Mouse (Mus musculus) limb, embryonic 14.5 days (tissue): ENCODE measurements around the gene Trmo. TPM values are rescaled to one million over a fixed set of nuclear protein-coding genes. Genes with fewer than 3 reads are reported as not detected.

Experiments used
- ATAC-seq: fragments of 200-750 bp; cut with Nextera tagmentation; 2 replicates; pipeline ENCODE4 v1.8.0; 2017; ENCODE audit warnings: low read depth, moderate number of reproducible peaks, moderate TSS enrichment; ENCODE audit not compliant: low FRiP score
- DNase-seq: peaks from one replicate; pipeline ENCODE4 v3.0.0-alpha.2; 2015; ENCODE audit warnings: low spot score
- H3K27ac ChIP-seq: fragments of 300-500 bp; sonication (generic); replicated peaks from 2 replicates; pipeline ENCODE4 v1.5.1; 2014; ENCODE audit warnings: low read depth, mild to moderate bottlenecking, low read length, moderate library complexity, mixed read lengths
- H3K27me3 ChIP-seq: fragments of 300-500 bp; sonication (generic); 2 replicates; pipeline ENCODE4 v1.6.1; 2014; ENCODE audit warnings: low read length, mixed read lengths; ENCODE audit not compliant: control insufficient read depth, insufficient read depth
- H3K36me3 ChIP-seq: fragments of 300-500 bp; sonication (generic); 2 replicates; pipeline ENCODE4 v1.6.1; 2014; ENCODE audit warnings: mild to moderate bottlenecking, low read length, moderate library complexity, mixed read lengths; ENCODE audit not compliant: control insufficient read depth, insufficient read depth
- H3K4me1 ChIP-seq: fragments of 300-500 bp; sonication (generic); 2 replicates; pipeline ENCODE4 v1.6.1; 2014; ENCODE audit warnings: antibody characterized with exemption, low read length, mixed read lengths; ENCODE audit not compliant: control insufficient read depth, insufficient read depth
- H3K4me2 ChIP-seq: fragments of 300-500 bp; sonication (generic); replicated peaks from 2 replicates; pipeline ENCODE4 v1.6.1; 2014; ENCODE audit warnings: low read depth, mild to moderate bottlenecking, low read length, moderate library complexity; ENCODE audit not compliant: severe bottlenecking
- H3K4me3 ChIP-seq: fragments of 300-500 bp; sonication (generic); replicated peaks from 2 replicates; pipeline ENCODE4 v1.5.1; 2014; ENCODE audit warnings: low read length
- H3K9ac ChIP-seq: fragments of 300-500 bp; sonication (generic); 2 replicates; pipeline ENCODE4 v1.6.1; 2014; ENCODE audit warnings: mild to moderate bottlenecking, low read depth, low read length, moderate library complexity; ENCODE audit not compliant: severe bottlenecking
- H3K9me3 ChIP-seq: fragments of 300-500 bp; sonication (generic); 2 replicates; pipeline ENCODE4 v1.6.1; 2016; ENCODE audit warnings: low read length; ENCODE audit not compliant: control insufficient read depth
- POLR2A ChIP-seq: fragments of 200-500 bp; IDR thresholded peaks from 2 replicates; pipeline ENCODE4 v1.8.0; 2012; ENCODE audit warnings: inconsistent platforms, mild to moderate bottlenecking, moderate library complexity, borderline replicate concordance; ENCODE audit not compliant: insufficient read depth, insufficient read length; ENCODE audit errors: extremely low read depth
- WGBS: fragments of 180-500 bp; shearing (Covaris S2); extraction: QIAGEN DNeasy Blood & Tissue Kit; methylation state at CpG from one replicate; pipeline ENCODE4 v1.1.7; 2014; 5-methylcytosine and 5-hydroxymethylcytosine counted together
- polyA plus RNA-seq, 2 experiments: library from polyadenylated mRNA; depleted of rRNA in 1 of 2; stranded (reverse) in 1 of 2; unstranded in 1 of 2; fragments of >200 nt; fragmentation: Nextera tagmentation in 1 of 2; extraction: Ambion mirVana in 1 of 2; gene quantifications; 2 replicates each; pipeline versions ENCODE4 v1.2.1 to v1.2.3; 2012 to 2014

Trmo gene
- polyA plus RNA-seq, 2 experiments = 7.8 to 9.2 TPM

GRCm38 (mm10) chr4:46417491-46417890 is 28.3 kb upstream of the Trmo start:
- DNase-seq = no peak
- TF ChIP-seq POLR2A = no peak
- whole genome bisulfite sequencing = 64% methylated on average over 3 of the region's 3 CpGs
- no peak for ATAC-seq
- no peak overlapping the region for H3K9ac ChIP-seq
- no peak overlapping the region for H3K27ac ChIP-seq
- no peaks in the 10 kb centered on the region for H3K27me3 ChIP-seq
- H3K36me3 ChIP-seq = no peaks in the 10 kb centered on the region
- no peaks in the 10 kb centered on the region for H3K4me1 ChIP-seq
- H3K4me2 ChIP-seq = no peak overlapping the region
- no peaks in the 10 kb centered on the region for H3K9me3 ChIP-seq
- H3K4me3 ChIP-seq = no peak overlapping the region

- DNase-seq (no peak), ATAC-seq (no peak)
- 74% methylated on average over 7 of the region's 7 CpGs for WGBS
- Histone ChIP-seq H3K27ac (no peak within 1 kb of the TSS), H3K27me3 (no peaks in the 10 kb centered on the region), H3K4me3 (no peak within 1 kb of the TSS), H3K4me2 (no peak within 1 kb of the TSS), H3K9me3 (no peaks in the 10 kb centered on the region), H3K36me3 (no peaks in the 10 kb centered on the region), H3K9ac (no peak within 1 kb of the TSS), H3K4me1 (no peaks in the 10 kb centered on the region)
- no peak for TF ChIP-seq POLR2A
These were observed 24.2 kb upstream of the Trmo start, which contains the start of gene Hemgn for GRCm38 (mm10) chr4:46413406-46413805. Hemgn (minus strand) TSS chr4:46413506.

- Histone ChIP-seq H3K4me3 (no peak overlapping the region), H3K4me2 (no peak overlapping the region), H3K36me3 (no peaks in the 10 kb centered on the region), H3K9me3 (no peaks in the 10 kb centered on the region), H3K4me1 (no peaks in the 10 kb centered on the region), H3K9ac (no peak overlapping the region), H3K27me3 (no peaks in the 10 kb centered on the region), H3K27ac (no peak overlapping the region)
- WGBS = 57% methylated on average over 1 of the region's 1 CpGs
- ATAC-seq = no peak
- DNase-seq = no peak
- TF ChIP-seq POLR2A = no peak
These were observed 22.9 kb upstream of the Trmo start for GRCm38 (mm10) chr4:46412113-46412512.

- no peaks in the 10 kb centered on the region for H3K9me3 ChIP-seq
- H3K27ac ChIP-seq = no peak overlapping the region
- H3K9ac ChIP-seq = no peak overlapping the region
- DNase-seq = no peak
- H3K27me3 ChIP-seq = no peaks in the 10 kb centered on the region
- TF ChIP-seq POLR2A = no peak
- no peak for ATAC-seq
- 79% methylated on average over 6 of the region's 6 CpGs for WGBS
- H3K4me2 ChIP-seq = no peak overlapping the region
- no peak overlapping the region for H3K4me3 ChIP-seq
- H3K4me1 ChIP-seq = no peaks in the 10 kb centered on the region
- no peaks in the 10 kb centered on the region for H3K36me3 ChIP-seq
These were observed 22.3 kb upstream of the Trmo start for GRCm38 (mm10) chr4:46411489-46411888.

- ATAC-seq (no peak), DNase-seq (no peak)
- TF ChIP-seq POLR2A = no peak
- no peaks in the 10 kb centered on the region for H3K27me3 ChIP-seq
- H3K4me1 ChIP-seq = no peaks in the 10 kb centered on the region
- no peak overlapping the region for H3K27ac ChIP-seq
- H3K4me3 ChIP-seq = no peak overlapping the region
- no peaks in the 10 kb centered on the region for H3K9me3 ChIP-seq
- WGBS = 92% methylated on average over 5 of the region's 5 CpGs
- H3K36me3 ChIP-seq = no peaks in the 10 kb centered on the region
- no peak overlapping the region for H3K9ac ChIP-seq
- no peak overlapping the region for H3K4me2 ChIP-seq
These were observed 21.4 kb upstream of the Trmo start for GRCm38 (mm10) chr4:46410677-46411076.
